Mouse (Mus musculus): ENCODE data around the gene Fkbp8.

- no peak for TF ChIP-seq GATA1 (IDR thresholded peaks at IDR 0.05; ENCODE audit: low read length)
- no peak for TF ChIP-seq TAL1 (IDR thresholded peaks at IDR 0.05; ENCODE audit: low read length)
Measured at GRCm38 (mm10) chr8:70527111-70527511, 413 bp upstream of the Fkbp8 start.
